ENCODE assay signal across 9 mouse cellular contexts in genomic region chr4:88543649-88544234, GRCm38 (mm10). TPM values are rescaled to one million over a fixed set of nuclear protein-coding genes. Genes with fewer than 3 reads are reported as not detected.
DNase-seq lines count a peak whose midpoint lies in the region; ATAC-seq and TF ChIP-seq lines count a peak whose summit lies in the region.
"Had no signal": no experiment of that assay in that cellular context is flagged by ENCODE, and none has a peak within 500 bp of the region (broad histone marks: within the 10 kb centered on the region; RNA-seq: fewer than 3 reads in every experiment).

No protein-coding gene starts in this region.

- no peaks in the 10 kb centered on the region for H3K4me1 ChIP-seq in kidney, embryonic 15.5 days
- H3K4me1 ChIP-seq in ES-Bruce4 (ENCODE audit: control insufficient read depth, insufficient read depth, low read length), result no peaks in the 10 kb centered on the region
- no peaks in the 10 kb centered on the region for H3K4me1 ChIP-seq in hindbrain, embryonic 15.5 days (replicated peaks)

- no peak overlapping the region for H3K4me2 ChIP-seq in kidney, embryonic 15.5 days
- no peak overlapping the region for H3K4me2 ChIP-seq in hindbrain, embryonic 15.5 days

- TF ChIP-seq EP300 in ES-Bruce4 (IDR thresholded peaks at IDR 0.05; ENCODE audit: insufficient read depth, low read depth, low read length), result no peak

- WGBS in kidney, embryonic 15.5 days, result 48% methylated on average over 2 of the region's 2 CpGs
- WGBS in hindbrain, embryonic 15.5 days, result 49% methylated on average over 2 of the region's 2 CpGs

- DNase-seq in kidney, postnatal 4 days, result no peak
- peak; percentile 49 for DNase-seq in c-Kit-negative CD71-positive TER-119-positive erythroid progenitor cells, embryonic 14.5 days (ENCODE audit: low read depth, low spot score)
- no peak for DNase-seq in urinary bladder, adult 2 months (ENCODE audit: low spot score)
- no peak for DNase-seq in gastrocnemius, postnatal 4 days (ENCODE audit: low spot score in 2 of 2)

- peak; percentile 12 for TF ChIP-seq CTCF in ES-Bruce4 (IDR thresholded peaks at IDR 0.05; ENCODE audit: low read depth, low read length)

- H3K27me3 ChIP-seq in kidney, embryonic 15.5 days, result 0 out of 2 replicates have a peak, but pooled peaks cover 5% of the 10 kb centered on the region
- no peaks in the 10 kb centered on the region for H3K27me3 ChIP-seq in ES-Bruce4 (ENCODE audit: control insufficient read depth, insufficient read depth, low read length, poor library complexity, severe bottlenecking)
- H3K27me3 ChIP-seq in hindbrain, embryonic 15.5 days, result no peaks in the 10 kb centered on the region

- H3K9me3 ChIP-seq in kidney, embryonic 15.5 days (replicated peaks), result no peaks in the 10 kb centered on the region
- no peaks in the 10 kb centered on the region for H3K9me3 ChIP-seq in ES-Bruce4 (replicated peaks; ENCODE audit: control insufficient read depth, insufficient read depth, low read length, poor library complexity, severe bottlenecking)
- H3K9me3 ChIP-seq in hindbrain, embryonic 15.5 days, result no peaks in the 10 kb centered on the region

- H3K36me3 ChIP-seq in kidney, embryonic 15.5 days, result no peaks in the 10 kb centered on the region
- H3K36me3 ChIP-seq in ES-Bruce4 (ENCODE audit: control insufficient read depth, insufficient read depth, low read length, poor library complexity, severe bottlenecking), result no peaks in the 10 kb centered on the region
- no peaks in the 10 kb centered on the region for H3K36me3 ChIP-seq in hindbrain, embryonic 15.5 days

- no peak overlapping the region for H3K27ac ChIP-seq in kidney, embryonic 15.5 days
- no peak overlapping the region for H3K27ac ChIP-seq in ES-Bruce4 (ENCODE audit: insufficient read depth, low read length)
- no peak overlapping the region for H3K27ac ChIP-seq in hindbrain, embryonic 15.5 days (replicated peaks)

- no peak for TF ChIP-seq POLR2A in ES-Bruce4 (IDR thresholded peaks at IDR 0.05; ENCODE audit: insufficient read depth, low read length)

- H3K9ac ChIP-seq in kidney, embryonic 15.5 days, result no peak overlapping the region
- H3K9ac ChIP-seq in ES-Bruce4 (ENCODE audit: low read depth, poor library complexity, severe bottlenecking), result no peak overlapping the region
- no peak overlapping the region for H3K9ac ChIP-seq in hindbrain, embryonic 15.5 days

- H3K4me3 ChIP-seq in kidney, embryonic 15.5 days (replicated peaks), result no peak overlapping the region
- no peak overlapping the region for H3K4me3 ChIP-seq in ES-Bruce4 (ENCODE audit: low read depth, low read length)
- no peak overlapping the region for H3K4me3 ChIP-seq in hindbrain, embryonic 15.5 days

- peak; percentile 54; the same call in 1 of the 2 replicates for ATAC-seq in kidney, embryonic 15.5 days (replicated peaks; ENCODE audit: low FRiP score)
- peak; percentile 79 for ATAC-seq in hindbrain, embryonic 15.5 days (ENCODE audit: low FRiP score, low read depth)
- peak; percentile 93 for ATAC-seq in megakaryocyte-erythroid progenitor cell, adult 5-6 weeks (replicated peaks; ENCODE audit: low FRiP score, low TSS enrichment, poor library complexity, severe bottlenecking)

RNA-seq across cellular contexts. Expression of gene Ifna15, which starts 14.3 kb away (rescaled TPM):
- not detected in 2 replicates for polyA plus RNA-seq in kidney, embryonic 15.5 days (2015; fragmentation: Nextera tagmentation; extraction: Ambion mirVana)
- polyA plus RNA-seq in ES-Bruce4 (2011; ENCODE audit: insufficient read depth, insufficient read length, low read depth, missing spikeins), result not detected in 2 replicates
- not detected in 2 replicates for polyA plus RNA-seq in hindbrain, embryonic 15.5 days (2015; fragmentation: Nextera tagmentation; extraction: Ambion mirVana)
- total RNA-seq in megakaryocyte-erythroid progenitor cell, adult 5-6 weeks (2014; fragmentation: Nextera tagmentation), result not detected in 2 replicates
- not detected in 2 replicates for total RNA-seq in megakaryocyte-erythroid progenitor cell, adult 5-6 weeks (2017)
- polyA plus RNA-seq in urinary bladder, adult 2 months (2012; rRNA removed), result not detected in 2 replicates
- not detected for total RNA-seq in gastrocnemius, postnatal 4 days (2021)
- total RNA-seq: heart, postnatal 14 days had no signal

RNA-seq across cellular contexts. Expression of gene Ifnb1, which starts 21.2 kb away (rescaled TPM):
- not detected in 2 replicates for polyA plus RNA-seq in kidney, embryonic 15.5 days (2015; fragmentation: Nextera tagmentation; extraction: Ambion mirVana)
- polyA plus RNA-seq in ES-Bruce4 (2011; ENCODE audit: insufficient read depth, insufficient read length, low read depth, missing spikeins), result not detected in 2 replicates
- polyA plus RNA-seq in hindbrain, embryonic 15.5 days (2015; fragmentation: Nextera tagmentation; extraction: Ambion mirVana), result not detected in 2 replicates
- total RNA-seq in megakaryocyte-erythroid progenitor cell, adult 5-6 weeks (2014; fragmentation: Nextera tagmentation), result not detected in 2 replicates
- not detected in 2 replicates for total RNA-seq in megakaryocyte-erythroid progenitor cell, adult 5-6 weeks (2017)
- polyA plus RNA-seq in urinary bladder, adult 2 months (2012; rRNA removed), result not detected in 2 replicates
- total RNA-seq in gastrocnemius, postnatal 4 days (2021), result not detected
- total RNA-seq: heart, postnatal 14 days had no signal

RNA-seq across cellular contexts. Expression of gene Ifna14, which starts 27.9 kb away (rescaled TPM):
- polyA plus RNA-seq in kidney, embryonic 15.5 days (2015; fragmentation: Nextera tagmentation; extraction: Ambion mirVana), result not detected in 2 replicates
- not detected in 2 replicates for polyA plus RNA-seq in ES-Bruce4 (2011; ENCODE audit: insufficient read depth, insufficient read length, low read depth, missing spikeins)
- polyA plus RNA-seq in hindbrain, embryonic 15.5 days (2015; fragmentation: Nextera tagmentation; extraction: Ambion mirVana), result not detected in 2 replicates
- total RNA-seq in megakaryocyte-erythroid progenitor cell, adult 5-6 weeks (2014; fragmentation: Nextera tagmentation), result not detected in 2 replicates
- total RNA-seq in megakaryocyte-erythroid progenitor cell, adult 5-6 weeks (2017), result not detected in 2 replicates
- not detected in 2 replicates for polyA plus RNA-seq in urinary bladder, adult 2 months (2012; rRNA removed)
- total RNA-seq in gastrocnemius, postnatal 4 days (2021), result not detected
- total RNA-seq: heart, postnatal 14 days had no signal

RNA-seq across cellular contexts. Expression of gene Ifna9, which starts 48.4 kb away (rescaled TPM):
- not detected in 2 replicates for polyA plus RNA-seq in kidney, embryonic 15.5 days (2015; fragmentation: Nextera tagmentation; extraction: Ambion mirVana)
- polyA plus RNA-seq in ES-Bruce4 (2011; ENCODE audit: insufficient read depth, insufficient read length, low read depth, missing spikeins), result not detected in 2 replicates
- polyA plus RNA-seq in hindbrain, embryonic 15.5 days (2015; fragmentation: Nextera tagmentation; extraction: Ambion mirVana), result not detected in 2 replicates
- not detected in 2 replicates for total RNA-seq in megakaryocyte-erythroid progenitor cell, adult 5-6 weeks (2014; fragmentation: Nextera tagmentation)
- not detected in 2 replicates for total RNA-seq in megakaryocyte-erythroid progenitor cell, adult 5-6 weeks (2017)
- polyA plus RNA-seq in urinary bladder, adult 2 months (2012; rRNA removed), result not detected in 2 replicates
- total RNA-seq in gastrocnemius, postnatal 4 days (2021), result not detected
- total RNA-seq: heart, postnatal 14 days had no signal

RNA-seq across cellular contexts. Expression of gene Ifna12, which starts 59.4 kb away (rescaled TPM):
- polyA plus RNA-seq in kidney, embryonic 15.5 days (2015; fragmentation: Nextera tagmentation; extraction: Ambion mirVana), result not detected in 2 replicates
- polyA plus RNA-seq in ES-Bruce4 (2011; ENCODE audit: insufficient read depth, insufficient read length, low read depth, missing spikeins), result not detected in 2 replicates
- polyA plus RNA-seq in hindbrain, embryonic 15.5 days (2015; fragmentation: Nextera tagmentation; extraction: Ambion mirVana), result not detected in 2 replicates
- not detected in 2 replicates for total RNA-seq in megakaryocyte-erythroid progenitor cell, adult 5-6 weeks (2014; fragmentation: Nextera tagmentation)
- not detected in 2 replicates for total RNA-seq in megakaryocyte-erythroid progenitor cell, adult 5-6 weeks (2017)
- not detected in 2 replicates for polyA plus RNA-seq in urinary bladder, adult 2 months (2012; rRNA removed)
- not detected for total RNA-seq in gastrocnemius, postnatal 4 days (2021)
- total RNA-seq: heart, postnatal 14 days had no signal
